Mouse (Mus musculus): Measurements from ENCODE around the gene Radil.

DNA sequence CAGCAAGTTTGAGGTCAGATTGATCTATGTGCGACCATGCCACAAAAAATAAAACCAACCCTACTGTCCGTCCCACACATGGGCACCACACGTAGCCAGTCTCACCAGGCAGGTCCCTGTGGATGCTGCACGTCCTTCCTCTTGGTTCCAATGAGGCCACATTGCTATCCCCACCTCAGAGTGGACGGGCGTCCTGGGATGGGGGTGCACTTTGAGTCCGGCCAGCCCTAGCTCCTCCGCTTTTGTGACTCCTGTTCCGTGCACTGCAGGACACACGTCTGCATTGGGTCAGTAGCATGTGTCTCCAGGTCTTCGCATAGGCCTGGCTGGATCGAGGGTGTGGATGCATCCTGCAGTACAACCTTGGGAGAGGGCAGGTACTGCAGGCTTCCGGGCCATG, 82.5 kb downstream of the Radil start:
- TF ChIP-seq EP300 (IDR thresholded peaks at IDR 0.05; ENCODE audit: insufficient read depth, low read depth, low read length) (no peak), CTCF (IDR thresholded peaks at IDR 0.05) (no peak), POLR2A (IDR thresholded peaks at IDR 0.05; ENCODE audit: insufficient read depth, low read depth, low read length) (no peak)
